Mouse (Mus musculus) spleen, adult 2 months (tissue): ENCODE measurements at regions not wholly inside any gene's neighbourhood (a gene's known extent, or its start where the extent isn't known, plus 50 kb on each side); places are given as distances from the start of the nearest gene placed in this dataset.

Source experiments
- CTCF ChIP-seq: fragments of 200-500 bp; IDR thresholded peaks from 2 replicates; pipeline ENCODE4 v1.5.1; 2011; ENCODE audit warnings: mild to moderate bottlenecking, inconsistent platforms; ENCODE audit not compliant: insufficient read depth, insufficient read length, insufficient replicate concordance; ENCODE audit errors: extremely low read depth
- POLR2A ChIP-seq: fragments of 200-500 bp; IDR thresholded peaks from 2 replicates; pipeline ENCODE4 v1.6.1; 2011; ENCODE audit warnings: low read depth, low read length, inconsistent platforms

DNA sequence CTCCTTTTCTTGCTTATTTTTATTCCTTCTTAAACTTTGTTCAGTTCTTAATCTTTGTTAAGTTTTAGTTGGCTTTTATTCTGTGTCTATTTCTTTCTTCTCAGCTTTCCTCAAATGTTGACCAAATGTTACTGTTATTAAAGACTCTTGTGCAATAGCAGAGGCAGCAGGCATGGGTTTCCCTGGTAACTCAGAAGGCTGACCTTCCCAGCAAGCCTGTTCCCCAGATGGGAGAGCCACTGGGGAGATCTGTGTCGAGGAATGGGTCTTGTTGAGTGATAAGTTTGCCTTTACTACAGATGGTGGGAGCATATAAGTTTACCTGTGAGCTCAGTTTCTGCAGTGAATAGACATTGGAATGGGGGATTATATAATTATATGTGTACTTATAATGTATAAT, 237.2 kb downstream of the Plpp3 start:
- TF ChIP-seq CTCF (no peak), POLR2A (no peak)
